Mouse (Mus musculus) E14TG2a.4 (cell line): Measurements from ENCODE around the gene Cpt1c.

Experiments
- H3K27me3 ChIP-seq: 2 replicates; pipeline ENCODE4 v1.6.1; 2014; ENCODE audit warnings: low read length, control low read depth; ENCODE audit not compliant: insufficient read depth
- H3K36me3 ChIP-seq: 2 replicates; pipeline ENCODE4 v1.6.1; 2014; ENCODE audit warnings: low read length, control low read depth; ENCODE audit not compliant: insufficient read depth
- H3K4me1 ChIP-seq: replicated peaks from 2 replicates; pipeline ENCODE4 v1.6.1; 2014; ENCODE audit warnings: low read depth, low read length, control low read depth
- H3K4me3 ChIP-seq: replicated peaks from 2 replicates; pipeline ENCODE4 v1.5.1; 2014; ENCODE audit warnings: mild to moderate bottlenecking, low read length
- H3K9me3 ChIP-seq: 2 replicates; pipeline ENCODE4 v1.6.1; 2014; ENCODE audit warnings: low read length, control low read depth
- CTCF ChIP-seq: conservative IDR thresholded peaks from 2 replicates; pipeline ENCODE4 v1.5.1; 2014; ENCODE audit warnings: low read length
- NANOG ChIP-seq: IDR thresholded peaks from 2 replicates; pipeline ENCODE4 v1.6.1; 2014; ENCODE audit warnings: borderline replicate concordance, low read length, mixed read lengths
- POU5F1 ChIP-seq: IDR thresholded peaks from 2 replicates; pipeline ENCODE4 v1.6.1; 2014; ENCODE audit warnings: low read length, borderline replicate concordance

Cpt1c gene

DNA sequence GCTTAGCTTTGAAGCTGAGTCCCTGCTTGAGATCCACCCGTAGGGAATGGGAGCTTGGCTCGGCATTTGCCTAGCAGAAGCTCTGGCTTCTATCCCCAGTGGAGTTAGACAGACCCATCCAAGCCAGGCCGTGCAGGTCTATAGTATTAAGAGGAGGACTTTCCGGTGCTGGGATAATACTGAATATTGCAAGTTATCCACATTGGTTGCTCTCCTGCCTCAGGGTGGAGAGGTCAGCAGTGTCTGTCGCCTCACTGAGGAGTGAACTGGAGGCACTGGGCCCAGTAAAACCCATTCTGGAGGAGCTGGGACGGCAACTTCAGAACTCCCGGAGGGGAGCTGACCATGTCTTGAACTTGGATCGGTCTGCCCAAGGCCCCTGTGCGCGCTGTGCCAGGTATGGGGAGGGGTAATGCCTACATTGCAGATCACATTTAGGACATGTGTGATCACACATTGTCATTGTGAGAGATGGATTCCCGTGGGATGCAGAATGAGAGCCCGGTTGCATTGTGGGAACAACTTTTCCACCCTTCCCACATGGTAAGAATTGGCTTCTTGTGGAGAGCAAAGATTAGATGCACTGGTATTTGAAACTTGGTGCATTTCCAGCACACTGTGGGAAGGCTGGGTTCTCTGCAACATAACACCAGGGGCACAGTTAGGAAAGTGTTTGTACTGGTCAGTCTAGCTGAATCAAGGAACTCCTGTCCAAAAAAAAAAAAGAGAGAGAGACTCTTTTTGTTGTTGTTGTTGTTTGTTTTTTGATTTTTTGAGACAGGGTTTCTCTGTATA is 20.4 kb downstream of the Cpt1c start:
- no peak for TF ChIP-seq NANOG
- no peak for TF ChIP-seq POU5F1
- TF ChIP-seq CTCF, result no peak
- Histone ChIP-seq H3K9me3 (no peaks in the 10 kb centered on the region), H3K4me3 (no peak overlapping the region), H3K36me3 (peaks cover 19% of the 10 kb centered on the region), H3K27me3 (peaks cover 14% of the 10 kb centered on the region), H3K4me1 (peaks cover 62% of the 10 kb centered on the region)

DNA sequence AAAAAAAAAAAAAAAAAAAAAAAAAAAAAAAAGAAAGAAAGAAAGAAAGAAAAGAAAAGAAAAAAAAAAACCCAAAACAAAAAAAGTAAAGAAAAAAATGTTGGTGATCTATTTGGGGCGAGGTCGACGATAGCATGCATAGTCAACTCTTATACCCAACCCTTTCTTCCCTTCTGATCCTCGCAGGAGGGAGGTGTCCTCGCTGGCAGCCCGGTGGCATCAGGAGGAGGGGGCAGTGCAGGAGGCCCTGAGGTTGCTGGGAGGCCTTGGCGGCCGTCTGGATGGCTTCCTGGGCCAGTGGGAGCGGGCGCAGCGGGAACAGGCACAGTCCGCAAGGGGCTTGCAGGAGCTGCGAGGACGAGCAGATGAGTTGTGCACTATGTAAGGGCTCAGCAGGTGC is 21.1 kb downstream of the Cpt1c start:
- H3K36me3 ChIP-seq, result peaks cover 11% of the 10 kb centered on the region

GRCm38 (mm10) chr7:44952611-44953306 is 21.9 kb downstream of the Cpt1c start:
- Histone ChIP-seq H3K9me3 (no peaks in the 10 kb centered on the region), H3K4me1 (peaks cover 55% of the 10 kb centered on the region), H3K27me3 (peaks cover 18% of the 10 kb centered on the region), H3K4me3 (peak overlapping the region; percentile 84), H3K36me3 (peaks cover 4% of the 10 kb centered on the region)
- TF ChIP-seq NANOG, result no peak
- no peak for TF ChIP-seq POU5F1
- no peak for TF ChIP-seq CTCF

More for the DNA sequence above, 21.1 kb downstream of the Cpt1c start:
- H3K4me1 ChIP-seq, result peaks cover 62% of the 10 kb centered on the region
- no peak overlapping the region for H3K4me3 ChIP-seq
- peaks cover 18% of the 10 kb centered on the region for H3K27me3 ChIP-seq
- TF ChIP-seq POU5F1 (no peak), CTCF (no peak), NANOG (no peak)
- no peaks in the 10 kb centered on the region for H3K9me3 ChIP-seq

- Histone ChIP-seq H3K9me3 (no peaks in the 10 kb centered on the region), H3K4me1 (peaks cover 47% of the 10 kb centered on the region), H3K27me3 (peaks cover 18% of the 10 kb centered on the region), H3K36me3 (no peaks in the 10 kb centered on the region; the same call in 1 of the 2 replicates), H3K4me3 (peak overlapping the region; percentile 84)
- TF ChIP-seq POU5F1, result no peak
- no peak for TF ChIP-seq NANOG
- no peak for TF ChIP-seq CTCF
These were observed 22.7 kb downstream of the Cpt1c start for GRCm38 (mm10) chr7:44951960-44952359.

- Histone ChIP-seq H3K36me3 (no peaks in the 10 kb centered on the region), H3K9me3 (no peaks in the 10 kb centered on the region), H3K4me3 (peak overlapping the region; percentile 84; the same call in 1 of the 2 replicates), H3K4me1 (peaks cover 45% of the 10 kb centered on the region), H3K27me3 (peaks cover 18% of the 10 kb centered on the region)
- TF ChIP-seq CTCF (no peak), NANOG (no peak), POU5F1 (no peak)
These were observed 24.7 kb downstream of the Cpt1c start for GRCm38 (mm10) chr7:44949922-44950321.

GRCm38 (mm10) chr7:44942904-44943303 is 31.7 kb downstream of the Cpt1c start, which contains the start of gene Tsks:
Gene Tsks, plus strand, starts transcription at chr7:44943204.
- Histone ChIP-seq H3K4me3 (peak within 1 kb of the TSS; percentile 29; the same call in 1 of the 2 replicates), H3K4me1 (peaks cover 18% of the 10 kb centered on the region), H3K9me3 (no peaks in the 10 kb centered on the region), H3K36me3 (no peaks in the 10 kb centered on the region), H3K27me3 (no peaks in the 10 kb centered on the region)
- no peak for TF ChIP-seq NANOG
- no peak for TF ChIP-seq CTCF
- TF ChIP-seq POU5F1, result no peak

- Histone ChIP-seq H3K36me3 (no peaks in the 10 kb centered on the region), H3K4me1 (peaks cover 15% of the 10 kb centered on the region)
These were observed 36.0 kb downstream of the Cpt1c start for GRCm38 (mm10) chr7:44938680-44939079.

More at GRCm38 (mm10) chr7:44938680-44939079, 36.0 kb downstream of the Cpt1c start:
- TF ChIP-seq CTCF, result no peak
- TF ChIP-seq POU5F1, result no peak
- no peaks in the 10 kb centered on the region for H3K9me3 ChIP-seq
- H3K4me3 ChIP-seq, result no peak overlapping the region
- no peaks in the 10 kb centered on the region for H3K27me3 ChIP-seq
